15 mouse cellular contexts compared by ENCODE assay signal in the genomic region with DNA sequence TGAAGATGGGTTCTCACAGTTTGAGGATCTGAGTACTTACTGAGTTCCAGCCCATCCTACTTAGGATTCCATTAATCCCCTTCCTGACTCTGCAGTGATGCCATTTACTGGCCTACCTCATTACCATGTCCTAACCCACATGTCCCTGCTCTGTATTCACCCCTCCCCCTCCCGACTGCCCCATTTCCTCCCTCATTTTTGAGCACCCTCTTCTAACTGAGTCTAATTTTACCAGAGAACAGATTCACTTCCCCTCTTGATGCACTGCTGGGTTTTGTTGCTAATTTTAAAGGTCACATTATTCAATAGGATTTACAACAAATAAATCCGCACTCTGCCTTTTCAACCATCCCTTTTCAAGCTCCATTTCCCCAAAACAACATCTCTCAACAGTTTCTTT.
DNase-seq lines count a peak whose midpoint lies in the region; ATAC-seq lines count a peak whose summit lies in the region.
"Had no signal": no experiment of that assay in that cellular context is flagged by ENCODE, and none has a peak within 500 bp of the region (broad histone marks: within the 10 kb centered on the region; RNA-seq: fewer than 3 reads in every experiment).

No protein-coding gene starts in this region.

- peaks cover 2% of the 10 kb centered on the region; the same call in 1 of the 2 replicates for H3K27me3 ChIP-seq in kidney, embryonic 15.5 days
- no peaks in the 10 kb centered on the region for H3K27me3 ChIP-seq in midbrain, embryonic 11.5 days (ENCODE audit: control insufficient read depth, insufficient read depth, low read length)
- H3K27me3 ChIP-seq in midbrain, embryonic 16.5 days (ENCODE audit: control insufficient read depth, insufficient read depth, low read depth, low read length) = no peaks in the 10 kb centered on the region
- H3K27me3 ChIP-seq: limb, embryonic 13.5 days had no signal

- no peaks in the 10 kb centered on the region for H3K36me3 ChIP-seq in kidney, embryonic 15.5 days
- H3K36me3 ChIP-seq in midbrain, embryonic 11.5 days (ENCODE audit: control insufficient read depth, insufficient read depth, low read length) = no peaks in the 10 kb centered on the region
- H3K36me3 ChIP-seq in midbrain, embryonic 16.5 days (ENCODE audit: control insufficient read depth, insufficient read depth, low read length) = no peaks in the 10 kb centered on the region
- H3K36me3 ChIP-seq: heart, embryonic 12.5 days; limb, embryonic 13.5 days had no signal

- no peak overlapping the region for H3K4me2 ChIP-seq in kidney, embryonic 15.5 days
- H3K4me2 ChIP-seq in midbrain, embryonic 11.5 days = no peak overlapping the region
- H3K4me2 ChIP-seq in midbrain, embryonic 16.5 days (ENCODE audit: low read length) = no peak overlapping the region
- H3K4me2 ChIP-seq: heart, embryonic 12.5 days; limb, embryonic 13.5 days had no signal

- no peaks in the 10 kb centered on the region for H3K9me3 ChIP-seq in kidney, embryonic 15.5 days (replicated peaks)
- H3K9me3 ChIP-seq in midbrain, embryonic 11.5 days (ENCODE audit: control insufficient read depth, low read length) = no peaks in the 10 kb centered on the region
- H3K9me3 ChIP-seq in midbrain, embryonic 16.5 days (replicated peaks; ENCODE audit: control insufficient read depth, low read length, poor library complexity, severe bottlenecking) = no peaks in the 10 kb centered on the region
- H3K9me3 ChIP-seq: heart, embryonic 12.5 days; limb, embryonic 13.5 days had no signal

- H3K4me1 ChIP-seq in kidney, embryonic 15.5 days = 0 out of 2 replicates have a peak, but pooled peaks cover 5% of the 10 kb centered on the region
- H3K4me1 ChIP-seq in midbrain, embryonic 11.5 days (ENCODE audit: control insufficient read depth, insufficient read depth, low read length) = no peaks in the 10 kb centered on the region; the same call in 1 of the 2 replicates
- no peaks in the 10 kb centered on the region for H3K4me1 ChIP-seq in midbrain, embryonic 16.5 days (ENCODE audit: control insufficient read depth, insufficient read depth, low read length)
- H3K4me1 ChIP-seq: heart, embryonic 12.5 days had no signal

- no peak overlapping the region for H3K27ac ChIP-seq in kidney, embryonic 15.5 days
- no peak overlapping the region for H3K27ac ChIP-seq in midbrain, embryonic 11.5 days (ENCODE audit: low read depth, low read length)
- no peak overlapping the region for H3K27ac ChIP-seq in midbrain, embryonic 16.5 days (ENCODE audit: low read length)
- H3K27ac ChIP-seq: gastrocnemius, adult 2 months; left cerebral cortex, adult 2 months; limb, embryonic 13.5 days had no signal

- peak; percentile 20 for DNase-seq in kidney, adult 9 months
- peak; percentile 74 for DNase-seq in midbrain, embryonic 11.5 days (ENCODE audit: low spot score, missing footprints)
- DNase-seq in thymus, postnatal 0 days (ENCODE audit: low spot score) = no peak
- DNase-seq in adrenal gland, postnatal 4 days (ENCODE audit: low spot score in 2 of 2) = no peak
- DNase-seq: cerebellum, adult 9-11 months; gastrocnemius, adult 2 months had no signal

- 49% methylated on average over 2 of the region's 2 CpGs for WGBS in kidney, embryonic 15.5 days
- 71% methylated on average over 2 of the region's 2 CpGs for WGBS in midbrain, embryonic 11.5 days
- WGBS in midbrain, embryonic 16.5 days = 44% methylated on average over 2 of the region's 2 CpGs

- H3K4me3 ChIP-seq in kidney, embryonic 15.5 days (replicated peaks) = no peak overlapping the region
- no peak overlapping the region for H3K4me3 ChIP-seq in midbrain, embryonic 11.5 days (ENCODE audit: low read depth, low read length)
- no peak overlapping the region for H3K4me3 ChIP-seq in midbrain, embryonic 16.5 days (ENCODE audit: low read depth, low read length)
- H3K4me3 ChIP-seq: gastrocnemius, adult 2 months; heart, embryonic 12.5 days; left cerebral cortex, adult 2 months; limb, embryonic 13.5 days had no signal

- ATAC-seq in kidney, embryonic 15.5 days (replicated peaks; ENCODE audit: low FRiP score) = no peak; the same call in 1 of the 2 replicates
- ATAC-seq in midbrain, embryonic 11.5 days (ENCODE audit: low FRiP score) = no peak
- no peak for ATAC-seq in midbrain, embryonic 16.5 days
- peak; percentile 86 for ATAC-seq in megakaryocyte progenitor cell, adult 5-6 weeks (replicated peaks; ENCODE audit: poor library complexity)
- no peak for ATAC-seq in CD4-positive, CD25-positive, alpha-beta regulatory T cell, adult 4 months
- ATAC-seq: activated CD4-positive, CD25-positive, alpha-beta regulatory T cell, adult 4 months; intestine, embryonic 16.5 days had no signal

- H3K9ac ChIP-seq in kidney, embryonic 15.5 days = no peak overlapping the region
- no peak overlapping the region for H3K9ac ChIP-seq in midbrain, embryonic 11.5 days (ENCODE audit: low read length)
- H3K9ac ChIP-seq in midbrain, embryonic 16.5 days (ENCODE audit: low read depth, low read length) = no peak overlapping the region
- H3K9ac ChIP-seq: heart, embryonic 12.5 days; limb, embryonic 13.5 days had no signal

Comparison
In these comparisons a context has a peak if more than half of its experiments do, and no peak if none do; other contexts are left out.
1. DNase-seq: peak in kidney, adult 9 months (single experiment) and midbrain, embryonic 11.5 days (single experiment); none in thymus, postnatal 0 days (single experiment) and adrenal gland, postnatal 4 days (0 of 2).